Mouse (Mus musculus): ENCODE measurements at regions not wholly inside any gene's neighbourhood (a gene's known extent, or its start where the extent isn't known, plus 50 kb on each side); places are given as distances from the start of the nearest gene placed in this dataset.
A peak's percentile ranks its signal among the peaks of the same experiment; 100 is the strongest.

DNA sequence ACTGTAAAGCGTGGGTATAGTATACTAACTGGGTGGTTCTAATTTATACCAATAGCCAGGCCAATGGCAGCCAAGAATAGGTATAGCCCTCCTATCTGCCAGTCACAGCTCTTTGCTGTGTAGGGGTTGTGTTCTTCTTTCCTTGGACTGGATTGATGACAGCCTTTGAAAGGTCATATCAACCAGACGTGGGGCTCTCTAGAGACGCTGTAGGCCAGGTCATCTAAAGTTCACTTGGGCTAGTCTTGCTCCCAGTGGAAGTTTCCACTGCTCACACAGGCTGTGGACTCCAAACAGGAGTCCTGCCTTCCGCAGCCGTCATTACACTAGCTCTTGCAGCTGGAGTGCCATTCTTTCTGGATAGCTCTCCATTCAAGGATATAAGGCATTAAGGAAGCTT is 220.3 kb downstream of the Gja1 start:
- DNase-seq, result peak; percentile 10

DNA sequence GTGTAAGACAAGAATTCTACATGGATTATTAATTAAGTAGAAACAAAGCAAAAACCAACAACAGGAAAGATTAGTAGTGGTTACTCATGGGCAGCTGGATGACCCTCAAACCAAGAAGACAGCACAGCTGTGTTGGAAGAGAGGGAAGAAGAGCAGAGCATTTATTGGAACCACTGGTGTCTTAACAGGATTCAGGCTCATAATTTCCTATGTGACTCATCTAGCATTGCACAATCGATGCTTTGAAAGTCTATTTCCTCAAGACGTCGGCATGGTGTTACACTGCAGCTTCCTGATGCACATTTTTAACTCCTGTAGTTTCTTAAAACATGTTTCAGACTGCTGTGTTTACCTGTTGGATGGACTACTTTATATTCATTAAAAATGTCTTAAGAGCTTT is 221.1 kb downstream of the Gja1 start:
- peak; percentile 6 for DNase-seq

DNA sequence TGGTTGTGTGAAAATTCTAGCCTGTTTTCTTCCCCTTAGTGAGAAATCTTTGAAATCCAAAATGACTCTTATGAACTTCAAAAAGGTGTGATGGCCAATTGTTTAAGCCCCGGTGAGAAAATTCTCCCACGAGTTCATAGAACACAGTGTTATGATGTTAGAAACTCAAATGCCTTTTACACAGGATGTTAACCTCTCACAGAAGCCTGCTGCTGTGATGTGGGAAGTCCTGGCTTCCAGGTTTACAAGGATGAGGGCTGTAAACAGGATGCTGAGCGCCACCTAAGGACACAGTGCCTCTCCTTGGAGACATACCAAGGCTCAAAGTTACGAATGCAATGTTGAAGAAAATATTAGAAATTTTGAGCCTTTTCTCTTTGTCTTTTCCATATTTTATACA is 222.8 kb downstream of the Gja1 start:
- DNase-seq, result peak; percentile 12

DNA sequence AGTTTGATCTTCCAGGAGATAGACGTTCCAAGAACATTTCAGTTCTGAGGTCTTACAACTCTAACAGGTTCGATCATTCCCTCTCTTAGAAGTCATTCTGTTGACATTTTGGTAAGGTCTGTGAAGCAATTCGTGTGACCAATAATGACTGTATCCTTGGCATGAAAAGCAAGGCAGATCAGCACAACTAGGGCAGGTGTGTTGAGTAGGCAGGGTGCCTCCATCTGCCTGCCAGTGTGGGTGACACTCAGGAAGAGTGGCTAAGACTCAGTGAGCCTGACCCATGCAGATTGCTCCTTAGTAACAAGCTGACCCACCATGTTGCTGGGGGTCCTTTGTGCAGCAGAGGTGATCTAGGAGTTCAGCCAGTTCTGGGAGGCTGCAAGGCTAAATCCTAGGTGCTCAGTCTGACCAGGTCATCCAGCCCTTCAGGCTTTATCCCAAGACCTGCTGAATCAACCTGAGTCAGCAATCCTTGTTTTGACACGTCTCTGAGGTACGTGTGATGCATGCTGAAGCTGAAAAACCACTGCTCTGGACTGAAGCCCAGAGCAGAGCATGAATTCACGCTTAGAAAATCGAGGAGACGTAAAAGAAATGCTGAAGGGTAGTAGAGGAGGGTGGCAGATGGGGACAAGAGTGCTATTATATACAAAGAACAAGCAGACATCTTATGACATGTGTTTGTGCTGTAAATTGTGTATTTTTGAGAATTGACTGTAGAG is 234.6 kb downstream of the Gja1 start:
- DNase-seq, result no peak

DNA sequence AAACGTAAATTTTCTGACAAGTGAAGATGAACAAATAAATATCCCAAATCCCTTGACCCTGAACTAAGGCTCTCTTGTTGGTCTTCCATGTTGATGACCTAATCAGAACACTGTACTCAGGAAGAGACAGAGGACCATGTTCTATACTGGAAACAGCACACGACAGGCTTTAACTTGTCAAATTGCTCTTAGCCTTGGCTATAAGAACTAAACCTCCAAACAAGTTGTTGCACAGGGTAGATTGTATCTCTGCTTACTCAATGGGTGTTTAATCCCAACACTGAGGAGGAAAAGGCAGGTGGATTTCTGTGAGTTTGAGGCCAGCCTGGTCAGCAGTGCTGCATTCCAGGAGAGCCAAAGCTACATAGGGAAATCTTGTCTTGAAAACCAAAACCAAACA is 265.5 kb downstream of the Gja1 start:
- DNase-seq, result no peak

DNA sequence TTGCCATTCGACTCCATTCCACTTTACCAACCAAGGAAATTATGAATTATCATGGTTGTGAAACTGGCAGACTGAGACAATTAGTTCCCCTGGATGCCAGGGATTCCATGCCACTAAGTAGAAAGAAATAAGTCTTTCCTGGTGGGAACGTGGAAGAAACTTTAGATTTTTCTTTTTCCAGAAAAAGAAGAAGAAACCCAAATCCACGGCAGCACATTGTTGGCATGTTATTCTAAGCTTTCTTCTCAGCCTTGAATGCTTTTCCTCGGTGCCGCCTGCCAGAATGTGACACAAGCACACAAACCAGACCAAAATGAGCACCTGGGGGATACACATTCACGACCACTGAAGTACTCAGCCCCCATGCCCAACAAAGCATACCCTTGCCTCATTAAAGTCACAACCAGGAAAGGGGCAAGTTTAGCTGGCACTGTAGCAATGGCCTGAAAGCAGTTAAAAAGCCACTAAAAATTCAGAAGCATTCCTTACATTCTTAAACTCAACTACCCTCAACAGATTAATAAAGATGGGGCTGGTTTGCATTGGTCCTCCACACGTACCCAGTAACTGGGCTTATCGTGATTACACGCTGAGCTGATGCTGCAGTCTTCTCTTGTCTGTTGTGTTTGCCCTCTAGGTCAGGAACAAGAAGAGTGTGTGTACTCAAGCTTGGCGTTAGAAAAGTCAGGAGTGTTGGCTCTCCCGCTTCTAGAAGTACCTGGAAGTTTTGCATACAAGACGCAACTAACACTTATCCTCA is 266.4 kb downstream of the Gja1 start:
- no peak for DNase-seq

DNA sequence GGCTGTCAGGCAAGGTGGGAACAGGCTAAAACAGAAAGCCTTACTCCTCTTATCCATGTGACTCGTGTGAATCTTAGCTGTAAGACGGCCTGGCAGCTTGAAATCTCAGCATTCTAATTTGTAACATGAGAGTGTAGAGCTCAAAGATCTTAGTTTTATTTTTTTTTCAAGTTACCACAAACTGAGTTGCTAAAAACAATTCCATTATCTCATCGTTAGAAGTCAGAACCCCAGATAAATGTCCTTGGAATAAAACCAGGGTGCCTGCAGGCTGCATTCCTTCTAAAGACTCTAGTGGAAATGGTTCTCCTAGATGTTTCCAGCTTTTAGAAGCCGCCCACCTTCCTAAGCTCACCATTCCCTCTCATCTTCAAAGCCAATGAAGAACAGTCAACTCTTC is 283.4 kb downstream of the Gja1 start:
- no peak for DNase-seq

DNA sequence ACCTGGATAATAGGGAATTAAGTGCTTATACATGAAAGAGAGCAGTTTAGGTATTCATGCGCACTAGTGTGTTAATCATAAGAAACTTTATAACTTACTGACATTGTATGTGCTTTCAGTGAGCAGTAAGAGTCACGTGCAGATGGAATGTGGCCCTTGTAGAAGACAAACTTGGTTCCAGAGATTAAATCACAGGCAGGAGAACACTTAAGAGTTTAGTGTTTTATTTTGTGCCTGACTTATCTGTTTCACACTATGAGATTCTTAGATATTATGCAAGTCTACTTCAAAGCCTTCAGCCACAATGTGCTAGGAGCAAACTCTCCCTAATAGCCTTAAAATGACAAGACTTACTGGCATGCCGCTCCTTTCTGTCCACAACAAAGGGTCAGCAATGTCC is 296.8 kb downstream of the Gja1 start:
- no peak for DNase-seq

DNA sequence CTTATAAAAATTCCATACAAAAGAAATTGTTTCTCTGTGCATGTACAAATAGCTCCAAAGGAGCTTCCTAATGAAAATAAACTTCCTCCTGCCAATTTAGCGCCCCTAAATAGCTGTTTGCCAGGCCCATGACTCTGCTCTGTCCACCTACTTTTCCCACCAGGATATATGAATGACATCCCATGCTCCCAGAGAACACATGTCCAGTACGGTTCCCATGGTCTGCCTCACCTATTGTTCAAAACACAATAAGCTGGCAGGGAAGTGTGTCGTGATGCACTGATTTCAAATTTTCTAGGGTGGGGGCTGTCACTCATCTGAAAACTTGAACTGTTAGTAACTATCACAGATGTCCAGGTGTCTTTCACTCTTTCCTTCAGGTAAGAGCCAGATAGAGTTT is 305.8 kb downstream of the Gja1 start:
- no peak for DNase-seq

DNA sequence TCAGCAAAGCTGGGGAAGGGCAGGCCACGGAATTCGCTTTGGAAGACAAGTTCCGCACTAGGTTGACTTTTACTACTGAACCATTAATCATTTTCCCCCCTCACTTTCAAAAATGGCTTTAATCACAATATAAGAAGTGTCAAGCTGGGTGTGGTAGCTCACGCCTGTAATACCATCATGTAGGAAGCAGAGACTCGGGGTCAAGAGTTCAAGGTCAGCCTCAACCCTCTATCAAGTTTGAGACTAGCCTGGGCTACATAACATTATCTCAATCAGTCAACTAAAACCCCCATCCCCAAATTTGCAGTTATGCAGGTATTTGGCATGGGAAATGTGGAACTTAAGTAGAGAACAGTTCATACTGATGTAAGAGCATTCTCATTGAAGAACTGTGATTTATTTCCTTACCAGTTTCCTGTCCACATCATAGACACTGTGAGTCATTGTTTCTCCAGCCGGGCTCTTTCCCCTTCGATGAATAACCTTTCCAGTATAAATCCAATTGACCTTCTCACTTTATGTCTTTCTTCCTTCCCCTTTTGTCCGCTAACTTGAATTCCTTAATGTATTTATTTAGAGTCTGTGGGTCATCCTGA is 308.6 kb downstream of the Gja1 start:
- DNase-seq, result no peak

DNA sequence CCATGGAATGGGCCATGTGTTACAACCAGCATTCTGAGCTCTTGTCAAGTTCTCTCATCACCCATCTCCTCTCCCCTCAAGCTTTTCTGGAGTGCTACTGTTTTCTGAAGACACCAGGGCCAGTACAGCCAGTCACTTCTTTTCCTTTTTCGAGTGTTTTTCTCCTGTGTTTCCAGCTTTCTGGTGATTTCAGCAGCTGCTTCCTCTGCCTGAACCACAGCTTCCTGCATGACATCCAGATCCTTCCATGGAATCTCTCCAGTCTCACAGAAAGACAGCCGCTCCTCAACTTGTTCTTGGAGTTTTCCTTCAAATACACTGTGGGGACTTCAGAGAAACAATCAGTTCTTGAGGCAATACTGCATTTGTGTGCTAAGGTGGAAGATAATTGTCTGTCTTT is 314.3 kb downstream of the Gja1 start:
- no peak for DNase-seq

DNA sequence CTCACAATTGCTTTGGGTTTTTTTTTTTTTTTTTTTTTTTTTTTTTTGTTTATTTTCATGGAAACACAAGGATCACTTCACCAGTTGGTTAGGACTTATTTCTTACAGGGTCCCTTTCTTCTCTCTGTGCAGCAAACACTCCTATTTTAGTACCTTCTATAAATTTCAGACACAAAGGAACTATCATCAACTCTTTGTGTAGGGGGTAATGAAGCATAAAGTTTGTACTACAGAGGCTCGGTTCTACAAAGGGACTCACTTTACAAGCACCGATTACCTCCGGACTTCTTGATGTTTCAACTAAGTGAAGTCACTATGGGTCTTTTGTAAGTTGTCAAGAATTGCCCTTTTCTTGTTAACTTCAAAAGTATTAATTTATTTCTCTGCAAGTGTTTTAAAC is 318.0 kb downstream of the Gja1 start:
- no peak for DNase-seq

DNA sequence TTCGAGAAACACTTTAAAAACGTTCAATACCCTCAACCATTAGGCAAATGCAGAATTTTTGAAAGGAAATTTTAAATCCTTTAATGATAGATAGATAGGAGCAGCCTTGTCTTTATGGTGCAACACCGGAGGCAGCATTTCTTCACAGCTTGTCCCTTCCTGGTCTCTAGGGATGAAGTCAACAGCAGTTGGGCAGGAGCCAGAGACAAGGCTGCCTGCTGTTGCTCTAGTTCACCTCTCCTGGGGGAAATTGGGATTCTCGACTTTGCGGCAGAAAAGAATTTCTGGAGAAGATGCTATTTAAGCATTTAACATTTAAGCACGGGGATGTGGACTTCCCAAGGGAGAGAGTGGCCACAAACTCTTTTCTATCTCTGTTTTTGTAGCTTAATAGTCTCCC is 323.0 kb downstream of the Gja1 start:
- peak; percentile 29 for DNase-seq

DNA sequence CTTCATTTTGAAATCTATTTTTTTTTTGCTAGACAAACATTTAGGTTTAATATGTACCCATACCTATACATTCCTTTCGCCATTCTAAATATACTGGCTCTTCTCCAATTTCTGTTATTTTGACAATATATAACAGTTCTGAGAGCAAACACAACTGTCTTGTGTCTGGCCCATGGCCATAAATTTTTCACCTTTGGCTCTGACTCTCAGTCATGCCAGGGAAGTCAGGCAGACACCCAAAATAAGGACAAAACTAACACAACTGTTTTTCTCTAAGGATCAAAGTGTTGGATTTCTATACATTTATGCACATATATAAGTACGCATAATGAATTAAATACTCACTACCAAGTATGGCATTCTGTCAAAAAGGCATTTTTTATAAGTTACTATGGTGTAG is 331.3 kb downstream of the Gja1 start:
- DNase-seq, result no peak

DNA sequence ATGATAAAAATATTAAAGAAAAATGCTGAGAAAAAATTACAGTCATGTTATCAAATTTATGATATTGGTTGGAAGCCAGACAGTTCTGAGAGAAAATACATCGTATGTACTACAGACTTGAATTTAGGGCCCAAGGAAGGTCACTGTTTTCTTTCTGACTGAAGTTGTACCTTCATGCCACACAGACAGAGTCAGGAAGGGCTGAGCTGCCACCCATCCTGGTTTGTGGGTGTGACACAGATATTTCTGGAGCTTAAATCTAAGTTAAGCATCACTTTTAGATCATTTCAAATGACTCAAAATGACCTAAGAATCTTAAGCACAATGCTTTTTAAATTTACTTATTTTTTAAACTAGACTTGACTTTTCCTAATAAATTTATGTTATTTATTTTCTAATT is 331.8 kb downstream of the Gja1 start:
- DNase-seq, result no peak

DNA sequence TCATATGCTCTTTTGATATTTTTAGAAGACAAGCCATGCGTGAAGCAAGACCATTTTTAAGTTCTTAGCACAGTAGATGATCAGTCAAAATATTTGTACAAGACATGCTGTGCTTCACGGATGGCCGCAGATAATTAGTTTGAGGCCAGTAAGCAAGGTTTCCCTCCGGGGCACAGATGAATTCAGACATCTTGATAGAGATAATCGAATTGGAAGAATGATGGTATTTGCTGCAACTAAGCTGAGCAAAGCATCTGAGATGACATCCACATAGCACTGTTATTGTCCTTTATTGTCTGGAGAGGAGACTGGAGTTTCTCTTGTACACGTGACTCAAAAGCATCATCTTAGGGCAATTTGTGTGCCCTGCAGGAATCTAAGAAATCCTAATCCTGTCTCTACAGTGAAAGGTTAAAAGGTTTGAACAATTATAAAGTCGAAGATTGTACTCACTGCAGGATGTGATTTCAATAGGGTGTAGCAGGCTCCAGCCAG is 335.5 kb downstream of the Gja1 start:
- no peak for DNase-seq

DNA sequence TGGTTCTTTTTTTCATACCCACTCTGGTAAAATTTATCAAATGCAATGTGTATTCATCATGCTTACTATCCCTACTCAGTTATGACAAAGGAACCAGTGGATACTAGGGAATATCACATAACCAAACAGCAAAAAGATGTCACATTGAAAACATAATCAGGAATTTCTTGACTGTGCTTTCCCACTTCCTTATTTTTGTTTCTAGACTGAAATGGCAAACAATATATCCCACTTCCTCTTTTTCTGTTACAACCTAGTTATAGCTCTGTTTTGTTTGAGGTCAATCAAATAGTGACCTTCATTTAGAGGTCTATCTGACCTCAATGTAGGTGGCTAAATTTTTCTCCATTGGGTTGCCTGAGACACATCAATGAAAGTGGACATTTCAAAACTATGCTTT is 359.9 kb downstream of the Gja1 start:
- DNase-seq, result no peak

DNA sequence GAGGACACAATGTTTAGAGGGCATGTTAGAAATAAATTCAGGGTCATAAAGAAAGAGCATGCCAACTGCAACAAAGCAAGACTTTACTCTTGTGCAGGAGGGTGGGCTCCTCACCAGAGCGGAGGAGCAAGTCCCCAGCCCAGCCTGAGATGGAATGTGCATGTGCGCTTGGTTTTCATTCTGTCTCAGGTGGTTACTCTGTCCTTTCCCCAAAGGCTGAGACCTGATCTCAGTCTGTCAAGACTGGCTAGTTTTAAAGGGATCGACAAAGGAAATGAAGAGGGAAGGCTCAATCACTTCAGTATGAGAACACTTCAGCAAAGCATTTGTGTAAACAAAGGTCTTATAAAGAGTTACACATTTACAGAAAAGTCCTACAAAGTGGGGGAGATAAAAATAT is 362.5 kb downstream of the Gja1 start:
- no peak for DNase-seq

DNA sequence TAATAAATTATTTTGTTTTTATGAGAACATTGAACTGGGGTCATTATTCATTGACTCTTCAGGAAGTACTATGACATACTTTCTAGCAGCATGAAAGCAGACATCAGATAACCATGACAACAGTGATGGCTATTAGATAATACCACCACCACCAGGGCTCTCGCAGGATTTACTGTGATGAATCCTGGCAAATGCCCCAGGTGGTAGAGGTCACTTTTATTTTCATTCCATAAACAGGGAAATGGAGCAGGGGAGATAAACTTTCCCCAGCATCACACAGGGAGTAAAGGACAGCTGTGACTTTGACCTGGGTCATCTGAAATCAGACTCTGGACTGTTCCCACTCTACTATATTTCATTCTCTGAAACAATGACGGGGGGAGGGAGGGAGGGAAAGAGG is 375.0 kb downstream of the Gja1 start:
- DNase-seq, result no peak

DNA sequence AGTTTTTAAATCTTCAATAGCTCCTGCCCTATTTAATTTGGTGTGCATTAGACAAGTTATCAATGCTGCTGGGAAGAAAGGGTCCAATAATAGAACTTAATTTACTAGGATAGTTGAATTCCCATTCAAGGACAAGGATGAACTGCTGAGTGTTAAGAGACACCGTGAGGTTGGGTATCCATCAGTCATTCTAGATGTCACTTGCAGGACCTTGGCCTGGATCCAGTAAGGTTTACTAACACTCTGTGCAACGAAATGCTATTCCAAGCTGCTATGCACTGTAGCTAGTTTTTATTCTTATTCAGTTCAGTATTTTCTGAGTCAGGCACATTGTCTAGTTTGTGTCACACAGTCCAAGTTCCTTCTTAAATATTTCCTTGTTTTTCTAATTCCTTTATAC is 376.4 kb downstream of the Gja1 start:
- no peak for DNase-seq

DNA sequence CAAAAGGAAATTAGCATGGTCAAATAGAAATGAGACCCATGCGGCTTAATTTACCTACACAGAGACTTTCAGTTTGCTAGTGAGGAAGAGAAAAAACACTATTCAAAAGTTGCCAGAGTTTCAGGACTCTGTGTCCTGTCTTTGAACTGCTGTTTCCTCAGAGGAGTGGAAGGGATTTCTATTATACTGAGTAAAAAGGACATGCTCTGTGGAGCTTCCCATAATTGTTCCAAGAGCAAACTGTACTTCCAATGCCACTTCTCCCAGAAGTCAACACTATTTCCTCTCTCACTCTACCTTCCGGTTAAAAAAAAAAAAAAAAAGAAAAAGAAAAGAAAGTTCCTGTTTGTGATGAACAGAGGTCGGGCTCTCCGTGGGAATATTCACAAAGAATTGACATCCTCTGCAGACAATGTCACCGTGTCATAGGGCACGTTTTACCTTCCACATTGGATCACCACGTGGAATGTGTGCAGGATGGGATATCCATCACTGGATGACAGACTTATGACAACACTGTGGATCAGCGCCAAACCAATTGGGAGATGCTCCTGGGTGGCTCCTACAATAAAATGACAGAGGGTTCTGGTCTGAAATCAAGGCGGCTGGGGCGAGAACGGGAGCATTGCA is 377.5 kb downstream of the Gja1 start:
- peak; percentile 32 for DNase-seq

DNA sequence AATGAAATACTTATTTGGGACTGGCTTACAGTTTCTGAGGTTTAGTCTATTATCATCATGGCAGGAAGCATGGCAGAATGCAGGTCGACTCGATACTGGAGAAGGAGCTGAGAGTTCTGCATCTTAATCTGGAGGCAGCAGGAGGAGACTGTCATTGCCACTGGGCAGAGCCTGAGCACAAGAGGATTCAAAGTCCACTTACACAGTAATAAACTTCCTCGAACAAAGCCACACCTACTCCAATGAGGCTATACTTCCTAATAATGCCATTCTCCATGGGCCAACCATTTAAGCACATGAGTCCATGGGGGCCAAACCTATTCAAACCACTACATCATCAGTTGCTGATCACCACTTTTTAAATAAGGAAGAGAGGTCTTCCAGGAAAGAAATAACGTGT is 393.5 kb downstream of the Gja1 start:
- DNase-seq, result no peak

DNA sequence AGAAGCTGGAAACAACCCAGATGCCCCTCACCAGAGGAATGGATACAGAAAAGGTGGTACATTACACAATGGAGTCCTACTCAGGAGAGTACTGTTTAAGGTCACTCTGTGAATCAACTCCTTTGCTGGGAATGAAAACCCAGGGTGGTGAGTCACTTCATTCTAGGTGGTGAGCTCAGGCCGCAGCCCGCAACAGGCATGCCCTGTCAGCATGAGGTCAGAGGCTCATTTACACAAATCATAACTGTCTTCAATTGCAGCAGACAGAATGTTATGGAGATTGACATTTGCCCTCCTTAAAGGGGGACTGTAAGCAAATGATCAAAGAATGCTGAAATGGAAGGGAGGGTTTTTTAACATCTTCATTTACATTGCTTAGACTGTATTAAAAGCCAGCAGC is 405.1 kb downstream of the Gja1 start:
- no peak for DNase-seq
